Mouse (Mus musculus): ENCODE results near the gene Rap1gds1. TPM values are rescaled to one million over a fixed set of nuclear protein-coding genes. Genes with fewer than 3 reads are reported as not detected.

The Rap1gds1 gene
- 42.9 and 57.4 TPM in 2 replicates for total RNA-seq (2023)

GRCm38 (mm10) chr3:139074484-139075211 is at the start of gene Rap1gds1:
TSS of gene Rap1gds1 (minus strand) at chr3:139075201.

Other genes with a start within 250 kb of the Rap1gds1 start
- not detected in 2 replicates for gene Stpg2, start 130.5 kb upstream of the Rap1gds1 start, total RNA-seq (2023)